Mouse (Mus musculus) embryonic facial prominence, embryonic 10.5 days (tissue): ENCODE results near the gene Itgax. TPM values are rescaled to one million over a fixed set of nuclear protein-coding genes. Genes with fewer than 3 reads are reported as not detected.

Source experiments
- DNase-seq: peaks from one replicate; pipeline ENCODE4 v3.0.0-alpha.2; 2017; ENCODE audit warnings: low spot score
- H3K27ac ChIP-seq: fragments of 300-500 bp; sonication (generic); replicated peaks from 2 replicates; pipeline ENCODE4 v1.5.1; 2016; ENCODE audit warnings: mild to moderate bottlenecking
- H3K27me3 ChIP-seq: fragments of 300-500 bp; sonication (generic); replicated peaks from 2 replicates; pipeline ENCODE4 v1.6.1; 2016; ENCODE audit warnings: low read depth, mild to moderate bottlenecking; ENCODE audit not compliant: poor library complexity, severe bottlenecking
- H3K36me3 ChIP-seq: fragments of 300-500 bp; sonication (generic); replicated peaks from 2 replicates; pipeline ENCODE4 v1.6.1; 2016; ENCODE audit warnings: mild to moderate bottlenecking, moderate library complexity
- H3K4me1 ChIP-seq: fragments of 300-500 bp; sonication (generic); 2 replicates; pipeline ENCODE4 v1.6.1; 2016
- H3K4me3 ChIP-seq: fragments of 300-500 bp; sonication (generic); 2 replicates; pipeline ENCODE4 v1.5.1; 2016; ENCODE audit warnings: mild to moderate bottlenecking, moderate library complexity
- H3K9me3 ChIP-seq: fragments of 300-500 bp; sonication (generic); 2 replicates; pipeline ENCODE4 v1.6.1; 2016; ENCODE audit warnings: mild to moderate bottlenecking
- WGBS: fragments of 180-500 bp; shearing (Covaris S2); methylation state at CpG from one replicate; pipeline ENCODE4 v1.1.7; 2016; 5-methylcytosine and 5-hydroxymethylcytosine counted together
- polyA plus RNA-seq: library from polyadenylated mRNA; unstranded; fragments of >200 nt; fragmentation: Nextera tagmentation; extraction: Ambion mirVana; gene quantifications from 2 replicates; pipeline ENCODE4 v1.2.1, GENCODE M21; 2016

Gene Itgax
- not detected in 2 replicates for polyA plus RNA-seq

- H3K4me3 ChIP-seq = no peak within 1 kb of the TSS
- no peak within 1 kb of the TSS for H3K27ac ChIP-seq
- H3K36me3 ChIP-seq = no peaks in the 10 kb centered on the region
- H3K9me3 ChIP-seq = no peaks in the 10 kb centered on the region
- no peaks in the 10 kb centered on the region for H3K4me1 ChIP-seq
- no peak for DNase-seq
- H3K27me3 ChIP-seq = no peaks in the 10 kb centered on the region
- WGBS = 81% methylated on average over 8 of the region's 8 CpGs
Measured at GRCm38 (mm10) chr7:128128741-128129720, at the start of gene Itgax. Gene Itgax, plus strand, starts transcription at chr7:128129547.

GRCm38 (mm10) chr7:128080012-128080411 lies 49.3 kb upstream of the Itgax start:
- no peak overlapping the region for H3K4me3 ChIP-seq
- 78% methylated on average over 8 of the region's 8 CpGs for WGBS
- H3K27ac ChIP-seq = no peak overlapping the region
- DNase-seq = no peak
- H3K4me1 ChIP-seq = no peaks in the 10 kb centered on the region
- H3K27me3 ChIP-seq = no peaks in the 10 kb centered on the region
- no peaks in the 10 kb centered on the region for H3K9me3 ChIP-seq
- H3K36me3 ChIP-seq = no peaks in the 10 kb centered on the region

DNA sequence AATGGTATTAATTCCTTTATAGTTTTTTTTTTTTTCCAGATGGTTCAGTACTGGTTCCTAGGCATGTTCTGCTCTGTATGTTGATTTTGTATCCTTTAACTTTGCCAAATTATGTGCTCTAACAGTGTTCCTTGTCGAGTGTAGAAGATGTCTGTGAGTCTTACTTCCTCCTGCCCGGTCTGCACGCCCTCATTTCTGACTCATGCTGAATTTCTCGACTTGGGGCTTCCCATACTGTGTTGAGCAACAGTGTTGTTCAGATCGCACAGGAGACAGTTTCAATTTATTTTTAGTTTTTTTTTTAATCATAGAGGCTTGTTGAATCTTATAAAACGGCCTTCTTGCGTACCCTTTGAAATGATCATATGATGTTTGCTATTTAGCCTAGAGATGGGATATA lies 40.2 kb upstream of the Itgax start:
- Histone ChIP-seq H3K4me3 (no peak overlapping the region), H3K9me3 (no peaks in the 10 kb centered on the region), H3K27me3 (no peaks in the 10 kb centered on the region), H3K27ac (no peak overlapping the region), H3K4me1 (no peaks in the 10 kb centered on the region), H3K36me3 (no peaks in the 10 kb centered on the region)
- no peak for DNase-seq
- 86% methylated on average over 7 of the region's 7 CpGs for WGBS

- H3K27me3 ChIP-seq = no peaks in the 10 kb centered on the region
- no peaks in the 10 kb centered on the region for H3K36me3 ChIP-seq
- no peak overlapping the region for H3K27ac ChIP-seq
- 87% methylated on average over 1 of the region's 1 CpGs for WGBS
- no peak overlapping the region for H3K4me3 ChIP-seq
- no peaks in the 10 kb centered on the region for H3K9me3 ChIP-seq
- no peaks in the 10 kb centered on the region for H3K4me1 ChIP-seq
- DNase-seq = no peak
Measured at GRCm38 (mm10) chr7:128098135-128098534, 31.2 kb upstream of the Itgax start.

GRCm38 (mm10) chr7:128100742-128101357 lies 28.5 kb upstream of the Itgax start:
- H3K36me3 ChIP-seq = no peaks in the 10 kb centered on the region
- no peaks in the 10 kb centered on the region for H3K9me3 ChIP-seq
- WGBS = 72% methylated on average over 2 of the region's 2 CpGs
- no peak overlapping the region for H3K4me3 ChIP-seq
- no peak for DNase-seq
- H3K27me3 ChIP-seq = no peaks in the 10 kb centered on the region
- H3K4me1 ChIP-seq = no peaks in the 10 kb centered on the region
- no peak overlapping the region for H3K27ac ChIP-seq

GRCm38 (mm10) chr7:128105246-128105645 lies 24.1 kb upstream of the Itgax start:
- Histone ChIP-seq H3K9me3 (no peaks in the 10 kb centered on the region), H3K4me1 (no peaks in the 10 kb centered on the region), H3K27me3 (no peaks in the 10 kb centered on the region), H3K36me3 (no peaks in the 10 kb centered on the region), H3K27ac (no peak overlapping the region), H3K4me3 (no peak overlapping the region)
- no peak for DNase-seq
- WGBS = 71% methylated on average over 4 of the region's 4 CpGs

- no peaks in the 10 kb centered on the region for H3K27me3 ChIP-seq
- DNase-seq = no peak
- 91% methylated on average over 7 of the region's 7 CpGs for WGBS
- H3K27ac ChIP-seq = no peak overlapping the region
- H3K36me3 ChIP-seq = no peaks in the 10 kb centered on the region
- H3K4me3 ChIP-seq = no peak overlapping the region
- H3K4me1 ChIP-seq = no peaks in the 10 kb centered on the region
- H3K9me3 ChIP-seq = no peaks in the 10 kb centered on the region
Measured at GRCm38 (mm10) chr7:128107462-128107861, 21.9 kb upstream of the Itgax start.

DNA sequence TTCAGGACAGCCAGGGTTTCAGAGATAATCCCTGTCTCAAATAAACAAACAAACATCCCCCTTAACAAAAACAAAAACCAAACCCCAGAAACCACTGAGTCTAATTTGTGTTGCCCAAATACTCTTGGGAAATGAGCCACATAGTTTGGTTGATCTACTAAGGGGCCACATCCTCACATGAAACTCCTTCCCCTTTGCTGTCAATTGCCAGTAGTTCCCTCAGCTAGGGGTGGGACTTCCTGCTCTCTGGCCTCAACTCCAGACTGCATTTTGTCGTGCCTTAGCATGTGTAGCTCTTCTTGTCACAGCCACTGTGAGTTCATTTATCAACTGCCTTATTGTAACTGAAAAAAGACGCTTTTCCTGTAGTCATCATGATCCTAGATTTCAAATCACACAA lies 19.0 kb upstream of the Itgax start:
- WGBS = 73% methylated on average over 2 of the region's 2 CpGs
- Histone ChIP-seq H3K4me3 (no peak overlapping the region), H3K36me3 (no peaks in the 10 kb centered on the region), H3K4me1 (no peaks in the 10 kb centered on the region), H3K27me3 (no peaks in the 10 kb centered on the region), H3K9me3 (no peaks in the 10 kb centered on the region), H3K27ac (no peak overlapping the region)
- no peak for DNase-seq

DNA sequence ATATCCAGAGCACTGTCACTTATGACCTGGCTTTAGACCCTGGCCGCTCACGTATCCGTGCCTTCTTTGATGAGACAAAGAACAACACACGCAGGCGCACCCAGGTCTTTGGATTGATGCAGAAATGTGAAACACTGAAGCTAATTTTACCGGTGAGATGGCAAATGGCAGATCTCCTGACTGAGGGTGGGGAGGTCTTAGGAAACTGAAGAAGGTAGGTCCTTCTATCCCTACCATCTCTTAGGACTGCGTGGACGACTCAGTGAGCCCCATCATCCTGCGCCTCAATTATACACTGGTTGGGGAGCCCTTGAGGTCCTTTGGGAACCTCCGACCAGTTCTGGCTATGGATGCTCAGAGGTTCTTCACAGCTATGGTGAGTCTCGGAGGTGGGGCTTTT lies 17.2 kb upstream of the Itgax start:
- WGBS = 92% methylated on average over 11 of the region's 11 CpGs
- Histone ChIP-seq H3K27ac (no peak overlapping the region), H3K9me3 (no peaks in the 10 kb centered on the region), H3K27me3 (no peaks in the 10 kb centered on the region), H3K36me3 (no peaks in the 10 kb centered on the region), H3K4me1 (no peaks in the 10 kb centered on the region), H3K4me3 (no peak overlapping the region)
- no peak for DNase-seq

DNA sequence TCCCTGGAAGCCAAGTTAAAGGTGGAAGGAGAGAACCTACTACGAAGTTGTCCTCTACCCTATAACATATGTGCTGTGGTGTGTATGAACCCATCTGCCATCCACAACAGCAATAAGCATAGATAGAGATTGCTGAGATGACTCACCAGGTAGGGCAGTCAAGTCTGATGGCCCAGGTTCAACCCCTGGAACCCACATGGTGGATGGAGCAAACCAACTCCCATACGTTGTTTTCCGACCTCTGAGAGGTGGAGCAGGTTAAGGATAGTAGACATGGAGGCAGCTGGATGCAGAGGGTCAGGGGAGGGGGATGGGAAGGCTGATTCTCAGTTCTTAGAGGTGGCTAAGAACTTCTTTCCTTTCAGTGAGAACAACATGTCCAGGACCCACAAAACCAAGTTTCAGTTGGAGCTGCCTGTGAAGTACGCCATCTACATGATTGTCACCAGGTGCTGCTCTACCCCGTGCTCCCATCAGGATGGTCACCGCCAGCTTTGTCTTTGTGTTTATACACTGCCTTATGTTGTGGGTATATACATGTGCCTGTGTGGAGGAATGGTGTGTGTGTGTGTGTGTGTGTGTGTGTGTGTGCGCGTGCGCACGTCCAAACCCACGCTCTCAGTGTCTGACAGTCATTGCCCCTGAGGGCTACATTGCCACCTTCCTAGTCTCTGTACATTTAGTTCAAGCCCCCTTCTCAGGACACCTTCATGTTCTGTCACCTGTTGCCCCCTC lies 14.8 kb upstream of the Itgax start:
- no peaks in the 10 kb centered on the region for H3K36me3 ChIP-seq
- 92% methylated on average over 11 of the region's 11 CpGs for WGBS
- no peaks in the 10 kb centered on the region for H3K9me3 ChIP-seq
- H3K4me3 ChIP-seq = no peak overlapping the region
- no peak for DNase-seq
- H3K27ac ChIP-seq = no peak overlapping the region
- no peaks in the 10 kb centered on the region for H3K27me3 ChIP-seq
- no peaks in the 10 kb centered on the region for H3K4me1 ChIP-seq

DNA sequence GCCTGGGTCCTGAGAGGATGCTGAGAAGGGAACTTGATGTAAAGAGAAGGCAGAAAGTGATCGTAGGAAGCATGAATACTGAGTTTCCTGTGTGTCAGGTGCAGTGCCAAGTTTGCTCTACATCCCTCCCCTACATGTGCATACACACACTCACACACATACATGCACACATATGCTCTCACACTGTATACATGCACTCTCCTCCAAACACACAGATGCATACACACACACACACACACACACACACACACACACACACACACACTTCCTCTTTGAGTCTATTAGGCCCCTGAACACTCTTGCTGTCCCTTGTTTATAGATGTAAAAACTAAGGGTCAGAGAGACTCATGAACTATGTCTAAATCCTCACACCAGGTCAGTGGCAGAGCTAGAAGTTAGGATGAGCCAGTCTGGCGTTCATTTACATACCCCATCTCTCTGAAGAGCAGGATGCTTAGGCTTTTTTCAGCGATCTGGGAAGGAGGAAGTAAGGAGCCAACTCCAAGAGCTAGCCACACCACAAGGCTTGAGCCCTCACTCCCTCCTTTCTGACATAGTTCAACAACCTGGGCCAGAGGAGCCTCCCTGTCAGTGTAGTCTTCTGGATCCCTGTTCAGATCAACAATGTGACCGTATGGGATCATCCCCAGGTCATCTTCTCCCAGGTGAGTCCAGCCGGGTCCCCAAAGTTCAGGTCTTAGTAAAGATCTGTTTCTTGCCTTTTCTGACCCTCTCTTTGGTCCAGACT lies 14.0 kb upstream of the Itgax start:
- Histone ChIP-seq H3K27me3 (no peaks in the 10 kb centered on the region), H3K27ac (no peak overlapping the region), H3K9me3 (no peaks in the 10 kb centered on the region), H3K4me1 (no peaks in the 10 kb centered on the region), H3K4me3 (no peak overlapping the region), H3K36me3 (no peaks in the 10 kb centered on the region)
- DNase-seq = no peak
- 75% methylated on average over 5 of the region's 5 CpGs for WGBS

- Histone ChIP-seq H3K27ac (no peak overlapping the region), H3K27me3 (no peaks in the 10 kb centered on the region), H3K9me3 (no peaks in the 10 kb centered on the region), H3K4me3 (no peak overlapping the region), H3K4me1 (no peaks in the 10 kb centered on the region), H3K36me3 (no peaks in the 10 kb centered on the region)
- WGBS = 90% methylated on average over 5 of the region's 5 CpGs
- no peak for DNase-seq
Measured at GRCm38 (mm10) chr7:128116396-128116795, 13.0 kb upstream of the Itgax start.
